Mouse (Mus musculus) thymus, adult 2 months (tissue): ENCODE data around the gene Rfk. TPM values are rescaled to one million over a fixed set of nuclear protein-coding genes. Genes with fewer than 3 reads are reported as not detected.

Experiments
- DNase-seq: peaks from one replicate; pipeline ENCODE4 v3.0.0; 2021
- H3K27ac ChIP-seq: fragments of 200-500 bp; 2 replicates; pipeline ENCODE4 v1.5.1; 2012; ENCODE audit warnings: low read length, control low read depth; ENCODE audit not compliant: control insufficient read depth, insufficient read depth
- H3K27me3 ChIP-seq: fragments of 200-500 bp; 2 replicates; pipeline ENCODE4 v1.6.1; 2012; ENCODE audit warnings: mild to moderate bottlenecking, low read length, moderate library complexity, mixed read lengths; ENCODE audit not compliant: control insufficient read depth, insufficient read depth
- H3K36me3 ChIP-seq: fragments of 200-500 bp; 2 replicates; pipeline ENCODE4 v1.6.1; 2012; ENCODE audit warnings: mild to moderate bottlenecking, low read length, moderate library complexity; ENCODE audit not compliant: control insufficient read depth, insufficient read depth
- H3K4me1 ChIP-seq: fragments of 200-500 bp; replicated peaks from 2 replicates; pipeline ENCODE4 v1.6.1; 2012; ENCODE audit warnings: low read length; ENCODE audit not compliant: control insufficient read depth, insufficient read depth
- H3K4me3 ChIP-seq: fragments of 200-500 bp; 2 replicates; pipeline ENCODE4 v1.5.1; 2012; ENCODE audit warnings: mild to moderate bottlenecking, low read length, control low read depth, moderate library complexity; ENCODE audit not compliant: control insufficient read depth, insufficient read depth
- CTCF ChIP-seq: fragments of 200-500 bp; IDR thresholded peaks from 2 replicates; pipeline ENCODE4 v1.5.1; 2012; ENCODE audit warnings: mild to moderate bottlenecking, control low read depth, low read length, moderate library complexity, borderline replicate concordance; ENCODE audit not compliant: control insufficient read depth, poor library complexity, insufficient read depth; ENCODE audit errors: extremely low read depth
- POLR2A ChIP-seq: fragments of 200-500 bp; IDR thresholded peaks from 2 replicates; pipeline ENCODE4 v1.6.1; 2012; ENCODE audit warnings: mild to moderate bottlenecking, low read length, control low read depth, moderate library complexity; ENCODE audit not compliant: control insufficient read depth, poor library complexity, insufficient read depth; ENCODE audit errors: extremely low read depth
- WGBS: fragments of 180-500 bp; shearing (Covaris S2); methylation state at CpG from one replicate; pipeline ENCODE4 v1.1.7; 2018; 5-methylcytosine and 5-hydroxymethylcytosine counted together
- polyA plus RNA-seq: library from polyadenylated mRNA; depleted of rRNA; stranded (reverse); fragments of >200 nt; gene quantifications from 2 replicates; pipeline ENCODE4 v1.2.3, GENCODE M21; 2012; rRNA removed

The Rfk gene
- polyA plus RNA-seq, 1 experiment: 39.8 TPM

GRCm38 (mm10) chr19:17417855-17418254 lies 24.0 kb downstream of the Rfk start:
- Histone ChIP-seq H3K27ac (no peak overlapping the region), H3K36me3 (no peaks in the 10 kb centered on the region), H3K4me1 (no peaks in the 10 kb centered on the region), H3K27me3 (no peaks in the 10 kb centered on the region), H3K4me3 (no peak overlapping the region)
- WGBS: 72% methylated on average over 1 of the region's 1 CpGs
- no peak for DNase-seq
- TF ChIP-seq POLR2A (no peak), CTCF (no peak)

- Histone ChIP-seq H3K4me1 (no peaks in the 10 kb centered on the region), H3K36me3 (no peaks in the 10 kb centered on the region), H3K27me3 (no peaks in the 10 kb centered on the region), H3K4me3 (no peak overlapping the region), H3K27ac (no peak overlapping the region)
- 77% methylated on average over 3 of the region's 3 CpGs for WGBS
- TF ChIP-seq POLR2A (no peak), CTCF (no peak)
- DNase-seq: no peak
Observed at GRCm38 (mm10) chr19:17423306-17423705, 29.5 kb downstream of the Rfk start.

DNA sequence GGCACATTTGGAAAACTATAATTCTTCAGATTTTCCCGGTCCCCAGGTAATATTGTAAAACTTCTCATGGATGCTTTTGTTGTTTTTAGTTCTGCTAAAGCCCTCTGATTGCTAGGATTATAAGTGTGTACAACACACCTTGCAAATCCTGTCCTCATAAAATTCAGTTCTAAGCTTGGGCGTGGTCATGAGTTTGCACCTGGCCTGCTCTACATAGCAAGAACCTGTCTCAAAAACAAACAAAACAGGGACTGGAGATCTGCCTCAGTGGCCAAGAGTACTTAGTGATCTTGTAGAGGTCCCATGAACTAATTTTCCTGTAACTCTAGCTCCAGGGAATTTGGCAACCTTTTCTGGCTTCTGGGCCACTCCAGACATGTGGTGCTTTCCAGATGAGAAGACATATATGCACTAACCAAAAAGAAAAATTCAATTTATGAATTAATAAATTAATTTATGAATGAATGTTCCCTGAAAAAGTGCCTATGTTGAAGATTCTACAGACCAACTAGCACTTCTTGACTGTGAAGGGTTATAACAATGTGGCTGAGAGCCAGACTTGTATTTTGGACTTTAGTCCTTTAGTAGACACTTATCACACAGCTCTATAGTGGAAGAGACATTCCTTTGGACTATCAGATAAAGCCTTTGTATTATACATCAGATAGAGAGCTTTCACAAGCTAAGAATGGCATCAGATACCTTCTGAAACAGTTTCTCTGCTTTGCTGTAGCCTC lies 34.1 kb downstream of the Rfk start:
- no peaks in the 10 kb centered on the region for H3K36me3 ChIP-seq
- WGBS: 95% methylated on average over 2 of the region's 2 CpGs
- no peaks in the 10 kb centered on the region for H3K27me3 ChIP-seq
- DNase-seq: no peak
- no peak overlapping the region for H3K4me3 ChIP-seq
- no peak overlapping the region for H3K27ac ChIP-seq
- H3K4me1 ChIP-seq: no peaks in the 10 kb centered on the region
- TF ChIP-seq POLR2A (no peak), CTCF (no peak)

GRCm38 (mm10) chr19:17428561-17428914 lies 34.7 kb downstream of the Rfk start:
- Histone ChIP-seq H3K27ac (no peak overlapping the region), H3K4me1 (no peaks in the 10 kb centered on the region), H3K4me3 (no peak overlapping the region), H3K36me3 (no peaks in the 10 kb centered on the region), H3K27me3 (no peaks in the 10 kb centered on the region)
- WGBS: 84% methylated on average over 2 of the region's 2 CpGs
- TF ChIP-seq CTCF (no peak), POLR2A (no peak)
- no peak for DNase-seq

- Histone ChIP-seq H3K27ac (no peak overlapping the region), H3K4me1 (no peaks in the 10 kb centered on the region), H3K27me3 (no peaks in the 10 kb centered on the region), H3K36me3 (no peaks in the 10 kb centered on the region), H3K4me3 (no peak overlapping the region)
- 91% methylated on average over 1 of the region's 1 CpGs for WGBS
- no peak for TF ChIP-seq CTCF
- no peak for TF ChIP-seq POLR2A
- no peak for DNase-seq
Observed at GRCm38 (mm10) chr19:17436651-17437050, 42.8 kb downstream of the Rfk start.

GRCm38 (mm10) chr19:17439476-17440189 lies 45.8 kb downstream of the Rfk start:
- no peaks in the 10 kb centered on the region for H3K27me3 ChIP-seq
- 73% methylated on average over 4 of the region's 4 CpGs for WGBS
- H3K36me3 ChIP-seq: no peaks in the 10 kb centered on the region
- no peaks in the 10 kb centered on the region for H3K4me1 ChIP-seq
- no peak for TF ChIP-seq CTCF
- no peak for TF ChIP-seq POLR2A
- H3K27ac ChIP-seq: no peak overlapping the region
- H3K4me3 ChIP-seq: no peak overlapping the region
- no peak for DNase-seq

GRCm38 (mm10) chr19:17443581-17443980 lies 49.7 kb downstream of the Rfk start:
- no peaks in the 10 kb centered on the region for H3K4me1 ChIP-seq
- no peaks in the 10 kb centered on the region for H3K36me3 ChIP-seq
- no peak overlapping the region for H3K27ac ChIP-seq
- H3K27me3 ChIP-seq: no peaks in the 10 kb centered on the region
- no peak overlapping the region for H3K4me3 ChIP-seq
- TF ChIP-seq POLR2A: no peak
- TF ChIP-seq CTCF: no peak
- 89% methylated on average over 7 of the region's 7 CpGs for WGBS
- DNase-seq: no peak

Other genes with a start within 250 kb of the Rfk start
- 2.3 and 3.0 TPM in 2 replicates for gene Gcnt1, start 21.2 kb upstream of the Rfk start, polyA plus RNA-seq